Comparison of ENCODE assay signal across 13 mouse cellular contexts in genomic region chr1:136571530-136571929, GRCm38 (mm10).
"Had no signal": no experiment of that assay in that cellular context is flagged by ENCODE, and none has a peak within 500 bp of the region (broad histone marks: within the 10 kb centered on the region; RNA-seq: fewer than 3 reads in every experiment).

No protein-coding gene starts in this region.

- H3K36me3 ChIP-seq: midbrain, embryonic 10.5 days; midbrain, embryonic 12.5 days; neural tube, embryonic 12.5 days; stomach, embryonic 15.5 days had no signal

- H3K27me3 ChIP-seq: midbrain, embryonic 12.5 days; neural tube, embryonic 12.5 days; stomach, embryonic 15.5 days had no signal

- DNase-seq: lung, adult 18-20 months; lung, embryonic 14.5 days; lung, postnatal 14 days; lung, postnatal 36 days; midbrain, embryonic 14.5 days; right cerebral cortex, postnatal 14 days; thymus, adult 2 months; thymus, postnatal 25 days had no signal

- H3K4me3 ChIP-seq: midbrain, embryonic 10.5 days; midbrain, embryonic 12.5 days; myocyte; neural tube, embryonic 12.5 days; stomach, embryonic 15.5 days had no signal

- H3K9me3 ChIP-seq: midbrain, embryonic 10.5 days; midbrain, embryonic 12.5 days; neural tube, embryonic 12.5 days; stomach, embryonic 15.5 days had no signal
